Mouse (Mus musculus) intestine, embryonic 14.5 days (tissue): Measurements from ENCODE around the gene Kcnc3. TPM values are rescaled to one million over a fixed set of nuclear protein-coding genes. Genes with fewer than 3 reads are reported as not detected.

Experiments used
- ATAC-seq: fragments of 200-750 bp; cut with Nextera tagmentation; replicated peaks from 2 replicates; pipeline ENCODE4 v1.8.0; 2017; ENCODE audit warnings: low read depth, moderate number of reproducible peaks, moderate TSS enrichment, moderate library complexity; ENCODE audit not compliant: low FRiP score, low TSS enrichment
- DNase-seq: peaks from one replicate; pipeline ENCODE4 v3.0.0-alpha.2; 2018; ENCODE audit warnings: low spot score
- H3K27ac ChIP-seq: fragments of 300-500 bp; sonication (generic); 2 replicates; pipeline ENCODE4 v1.5.1; 2014; ENCODE audit warnings: low read depth, mild to moderate bottlenecking, control low read depth
- H3K27me3 ChIP-seq: fragments of 300-500 bp; sonication (generic); replicated peaks from 2 replicates; pipeline ENCODE4 v1.6.1; 2014; ENCODE audit warnings: low read length, control low read depth; ENCODE audit not compliant: control insufficient read depth, insufficient read depth
- H3K36me3 ChIP-seq: fragments of 300-500 bp; sonication (generic); 2 replicates; pipeline ENCODE4 v1.6.1; 2014; ENCODE audit warnings: low read length, control low read depth; ENCODE audit not compliant: control insufficient read depth, insufficient read depth
- H3K4me1 ChIP-seq: fragments of 300-500 bp; sonication (generic); replicated peaks from 2 replicates; pipeline ENCODE4 v1.6.1; 2014; ENCODE audit warnings: low read length, control low read depth, mixed read lengths; ENCODE audit not compliant: control insufficient read depth, insufficient read depth
- H3K4me2 ChIP-seq: fragments of 300-500 bp; sonication (generic); 2 replicates; pipeline ENCODE4 v1.6.1; 2014; ENCODE audit warnings: low read length
- H3K4me3 ChIP-seq: fragments of 300-500 bp; sonication (generic); 2 replicates; pipeline ENCODE4 v1.5.1; 2014; ENCODE audit warnings: low read depth, low read length, control low read depth, mixed read lengths
- H3K9ac ChIP-seq: fragments of 300-500 bp; sonication (generic); 2 replicates; pipeline ENCODE4 v1.6.1; 2014; ENCODE audit warnings: mild to moderate bottlenecking, low read length
- H3K9me3 ChIP-seq: fragments of 300-500 bp; sonication (generic); 2 replicates; pipeline ENCODE4 v1.6.1; 2016; ENCODE audit warnings: low read length, control low read depth; ENCODE audit not compliant: control insufficient read depth
- WGBS: fragments of 180-500 bp; shearing (Covaris S2); extraction: QIAGEN DNeasy Blood & Tissue Kit; methylation state at CpG from one replicate; pipeline ENCODE4 v1.1.7; 2014; 5-methylcytosine and 5-hydroxymethylcytosine counted together
- polyA plus RNA-seq: library from polyadenylated mRNA; unstranded; fragments of >200 nt; fragmentation: Nextera tagmentation; extraction: Ambion mirVana; gene quantifications from 2 replicates; pipeline ENCODE4 v1.2.1, GENCODE M21; 2014

Kcnc3 gene
- polyA plus RNA-seq, 1 experiment from 2014 or later: 0.26 TPM

DNA sequence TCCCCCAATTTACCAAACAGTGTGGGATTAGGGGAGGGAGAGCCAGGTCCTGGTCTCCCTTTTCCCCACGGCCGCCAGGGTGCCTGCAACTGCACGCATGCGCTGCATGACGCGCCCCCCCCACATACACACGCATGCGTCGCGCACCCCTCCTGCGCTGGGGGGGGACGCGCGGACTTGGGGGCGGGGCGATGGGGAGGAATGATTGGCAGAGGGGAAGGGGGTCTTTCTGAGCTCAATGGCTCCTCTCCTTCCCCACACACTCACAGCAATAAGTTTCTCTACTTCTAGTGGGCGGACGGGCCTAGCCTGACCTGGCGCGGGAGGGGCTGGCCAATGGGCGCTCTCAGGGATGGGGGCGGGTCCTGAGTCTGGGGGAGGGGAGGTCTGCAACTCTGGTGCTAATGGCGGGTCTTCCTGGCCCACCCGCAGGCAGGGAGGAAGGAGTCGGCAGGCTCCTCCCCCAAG is 13.7 kb downstream of the Kcnc3 start:
- peak; percentile 64 for DNase-seq
- Histone ChIP-seq H3K9me3 (no peaks in the 10 kb centered on the region), H3K36me3 (no peaks in the 10 kb centered on the region), H3K27me3 (peaks cover 67% of the 10 kb centered on the region), H3K4me3 (peak overlapping the region; percentile 26), H3K4me1 (no peaks in the 10 kb centered on the region), H3K4me2 (peak overlapping the region; percentile 53), H3K9ac (no peak overlapping the region), H3K27ac (no peak overlapping the region)
- 0% methylated on average over 24 of the region's 25 CpGs for WGBS
- peak; percentile 28; the same call in 1 of the 2 replicates for ATAC-seq

GRCm38 (mm10) chr7:44604619-44605018 is 14.2 kb downstream of the Kcnc3 start:
- Histone ChIP-seq H3K9ac (no peak overlapping the region), H3K27ac (no peak overlapping the region), H3K27me3 (peaks cover 67% of the 10 kb centered on the region), H3K4me2 (peak overlapping the region; percentile 53), H3K4me3 (peak overlapping the region; percentile 26; the same call in 1 of the 2 replicates), H3K4me1 (no peaks in the 10 kb centered on the region), H3K36me3 (no peaks in the 10 kb centered on the region), H3K9me3 (no peaks in the 10 kb centered on the region)
- DNase-seq: no peak
- ATAC-seq: no peak
- 5% methylated on average over 8 of the region's 8 CpGs for WGBS

DNA sequence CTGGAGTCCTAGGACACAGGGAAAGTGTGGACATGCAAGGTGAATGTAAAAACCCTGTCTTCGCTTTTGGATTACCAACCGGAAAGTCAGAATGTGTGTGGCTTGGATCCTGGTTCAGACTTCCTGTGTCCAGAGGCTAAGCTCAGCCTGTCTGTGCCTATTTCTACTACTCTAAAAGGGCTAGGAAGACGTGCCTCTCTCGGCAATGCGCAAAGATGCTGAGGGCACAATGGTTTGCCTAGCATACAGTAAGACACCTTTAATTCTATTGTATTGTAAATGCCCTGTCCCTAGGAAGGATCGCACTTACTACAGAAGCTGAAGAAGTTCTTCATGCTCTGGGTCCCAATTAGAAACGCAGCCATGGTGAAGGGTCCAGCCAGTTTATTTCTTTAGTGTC is 15.0 kb downstream of the Kcnc3 start:
- no peak overlapping the region for H3K27ac ChIP-seq
- ATAC-seq (no peak), DNase-seq (no peak)
- H3K27me3 ChIP-seq: peaks cover 67% of the 10 kb centered on the region
- no peak overlapping the region for H3K4me2 ChIP-seq
- H3K9me3 ChIP-seq: no peaks in the 10 kb centered on the region
- H3K4me1 ChIP-seq: no peaks in the 10 kb centered on the region
- no peak overlapping the region for H3K9ac ChIP-seq
- WGBS: 41% methylated on average over 7 of the region's 7 CpGs
- H3K4me3 ChIP-seq: no peak overlapping the region
- no peaks in the 10 kb centered on the region for H3K36me3 ChIP-seq

DNA sequence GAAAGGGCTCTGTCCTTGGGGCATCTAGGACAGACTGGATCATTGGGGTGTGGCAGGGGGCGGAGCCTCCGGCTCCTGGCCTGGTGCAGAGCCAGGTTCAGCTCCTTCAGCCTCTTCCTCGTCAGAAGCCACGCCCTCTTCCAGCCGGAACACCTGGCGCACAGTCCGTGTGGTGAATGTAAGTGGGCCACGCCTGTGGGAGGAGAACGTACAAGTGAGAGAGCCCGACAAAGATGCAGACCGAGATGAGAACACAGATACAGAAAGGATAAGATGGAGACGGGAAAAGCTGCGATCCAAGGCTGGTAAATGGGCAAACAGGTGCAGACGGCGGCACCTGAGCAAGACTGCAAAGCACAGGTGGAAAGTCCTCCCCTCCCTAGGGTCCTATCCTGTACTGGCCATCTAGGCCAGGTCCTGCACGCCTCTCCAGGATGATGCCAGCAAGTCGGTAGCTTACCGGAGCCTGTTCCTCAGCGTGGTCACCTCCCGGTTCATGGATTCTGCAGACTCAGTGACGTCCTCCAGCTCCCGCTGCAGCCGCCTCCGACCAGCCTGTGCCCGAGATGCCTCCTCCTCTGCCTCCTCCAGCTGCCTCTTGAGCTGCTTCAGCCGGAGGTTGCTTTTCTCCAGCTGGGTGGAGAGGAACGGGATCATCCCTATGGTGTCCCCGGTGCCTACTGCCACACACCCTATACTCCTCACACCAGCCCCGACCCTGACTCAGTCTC is 15.9 kb downstream of the Kcnc3 start:
- Histone ChIP-seq H3K4me3 (no peak overlapping the region), H3K27me3 (peaks cover 60% of the 10 kb centered on the region), H3K27ac (no peak overlapping the region), H3K4me2 (no peak overlapping the region), H3K9ac (no peak overlapping the region), H3K36me3 (no peaks in the 10 kb centered on the region), H3K4me1 (no peaks in the 10 kb centered on the region), H3K9me3 (no peaks in the 10 kb centered on the region)
- peak; percentile 65 for ATAC-seq
- 9% methylated on average over 29 of the region's 29 CpGs for WGBS
- peak; percentile 60 for DNase-seq

- no peak overlapping the region for H3K4me3 ChIP-seq
- ATAC-seq: no peak
- no peaks in the 10 kb centered on the region for H3K36me3 ChIP-seq
- H3K27ac ChIP-seq: no peak overlapping the region
- no peak overlapping the region for H3K9ac ChIP-seq
- peaks cover 24% of the 10 kb centered on the region for H3K27me3 ChIP-seq
- 64% methylated on average over 7 of the region's 7 CpGs for WGBS
- H3K4me1 ChIP-seq: no peaks in the 10 kb centered on the region
- no peak for DNase-seq
- H3K4me2 ChIP-seq: no peak overlapping the region
- H3K9me3 ChIP-seq: no peaks in the 10 kb centered on the region
Observed at GRCm38 (mm10) chr7:44612192-44612591, 21.7 kb downstream of the Kcnc3 start.

- WGBS: 7% methylated on average over 20 of the region's 20 CpGs
- Histone ChIP-seq H3K27me3 (peaks cover 22% of the 10 kb centered on the region), H3K4me1 (no peaks in the 10 kb centered on the region), H3K9me3 (no peaks in the 10 kb centered on the region), H3K4me2 (no peak overlapping the region), H3K36me3 (no peaks in the 10 kb centered on the region), H3K4me3 (no peak overlapping the region), H3K9ac (no peak overlapping the region), H3K27ac (no peak overlapping the region)
- ATAC-seq (no peak), DNase-seq (no peak)
Observed at GRCm38 (mm10) chr7:44614041-44614688, 23.7 kb downstream of the Kcnc3 start.

DNA sequence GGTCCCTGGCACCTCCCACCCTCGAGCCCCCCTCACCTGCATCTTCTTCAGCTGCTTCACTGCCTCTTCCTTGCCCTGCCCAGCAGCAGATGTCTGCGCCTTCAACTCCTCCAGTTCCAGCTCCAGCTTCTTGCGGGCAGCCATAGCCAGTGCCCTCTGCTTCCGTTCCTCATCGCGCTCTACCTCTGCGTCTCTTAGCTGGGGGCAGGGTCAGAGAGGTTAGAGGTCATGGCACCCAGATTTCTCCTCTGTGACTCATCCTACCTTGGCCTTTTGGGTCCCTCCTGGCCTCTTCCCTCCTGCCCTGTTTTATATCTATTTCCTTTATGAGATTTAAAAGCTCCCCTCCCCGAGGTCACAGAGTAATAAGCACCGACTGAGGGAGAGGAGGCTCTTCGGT is 24.8 kb downstream of the Kcnc3 start:
- DNase-seq (no peak), ATAC-seq (no peak)
- Histone ChIP-seq H3K4me2 (no peak overlapping the region), H3K4me1 (no peaks in the 10 kb centered on the region), H3K9me3 (peaks cover 4% of the 10 kb centered on the region; the same call in 1 of the 2 replicates), H3K9ac (no peak overlapping the region), H3K27ac (no peak overlapping the region), H3K27me3 (peaks cover 22% of the 10 kb centered on the region), H3K4me3 (no peak overlapping the region), H3K36me3 (no peaks in the 10 kb centered on the region)
- WGBS: 7% methylated on average over 10 of the region's 10 CpGs

DNA sequence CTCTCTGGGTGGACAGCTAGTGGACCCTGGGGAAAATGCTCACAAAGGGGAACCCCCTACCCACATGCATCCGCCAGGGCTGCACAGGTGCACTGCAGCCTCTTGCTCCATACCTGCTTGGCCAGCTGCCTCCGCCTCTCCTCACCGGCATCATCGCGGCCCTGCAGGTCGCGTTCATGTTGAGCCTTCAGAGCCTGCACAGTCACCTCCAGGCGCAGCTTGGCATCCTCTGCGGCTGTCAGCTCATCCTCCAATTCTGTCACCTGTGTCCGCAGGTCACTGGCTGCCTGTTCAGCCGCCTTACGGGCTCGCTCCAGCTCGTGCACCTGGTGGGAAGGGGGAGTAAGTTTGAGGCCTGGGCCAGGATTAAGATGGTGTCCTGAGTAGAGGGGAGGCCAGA is 25.5 kb downstream of the Kcnc3 start:
- Histone ChIP-seq H3K4me3 (no peak overlapping the region), H3K4me1 (no peaks in the 10 kb centered on the region), H3K36me3 (no peaks in the 10 kb centered on the region), H3K4me2 (no peak overlapping the region), H3K9ac (no peak overlapping the region), H3K9me3 (peaks cover 4% of the 10 kb centered on the region; the same call in 1 of the 2 replicates), H3K27me3 (peaks cover 22% of the 10 kb centered on the region), H3K27ac (no peak overlapping the region)
- no peak for DNase-seq
- ATAC-seq: no peak
- WGBS: 77% methylated on average over 14 of the region's 14 CpGs
